Mouse (Mus musculus): ENCODE measurements around the gene Gosr2. TPM values are rescaled to one million over a fixed set of nuclear protein-coding genes. Genes with fewer than 3 reads are reported as not detected.

Gene Gosr2
- polyA plus RNA-seq, 1 experiment from 2014 or later = 87.7 TPM

GRCm38 (mm10) chr11:103719436-103719835, 21.7 kb upstream of the Gosr2 start:
- Histone ChIP-seq H3K4me1 (peaks cover 5% of the 10 kb centered on the region; the same call in 1 of the 2 replicates), H3K36me3 (no peaks in the 10 kb centered on the region), H3K9me3 (no peaks in the 10 kb centered on the region), H3K27ac (no peak overlapping the region), H3K9ac (no peak overlapping the region), H3K4me2 (no peak overlapping the region), H3K4me3 (no peak overlapping the region), H3K27me3 (no peaks in the 10 kb centered on the region)
- ATAC-seq (ENCODE audit: borderline replicate concordance, extremely low read depth, low FRiP score, low TSS enrichment) = no peak
- WGBS = 71% methylated on average over 5 of the region's 5 CpGs

DNA sequence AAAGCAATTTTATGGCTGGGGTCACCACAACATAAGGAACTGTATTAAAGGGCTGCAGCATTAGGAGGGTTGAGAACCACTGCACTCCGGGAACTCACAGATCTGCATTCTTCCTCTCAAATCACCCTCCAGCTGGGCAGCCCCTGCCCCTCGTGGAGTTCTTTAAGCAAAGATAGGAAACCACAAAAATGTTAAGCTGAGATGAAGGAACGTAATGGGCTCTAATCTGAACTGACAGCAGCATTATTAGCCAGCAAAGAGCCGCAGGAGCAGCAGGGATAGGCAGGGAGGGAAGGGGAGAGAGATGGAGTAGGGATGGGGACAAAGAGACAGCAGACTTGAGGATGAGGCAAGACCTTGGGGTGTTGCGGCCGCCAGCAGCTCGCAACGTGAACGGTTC, 19.3 kb upstream of the Gosr2 start:
- Histone ChIP-seq H3K4me1 (peaks cover 5% of the 10 kb centered on the region; the same call in 1 of the 2 replicates), H3K9me3 (no peaks in the 10 kb centered on the region), H3K4me3 (no peak overlapping the region), H3K9ac (no peak overlapping the region), H3K27ac (no peak overlapping the region), H3K36me3 (no peaks in the 10 kb centered on the region), H3K27me3 (no peaks in the 10 kb centered on the region), H3K4me2 (no peak overlapping the region)
- WGBS = 50% methylated on average over 9 of the region's 9 CpGs
- no peak for ATAC-seq (ENCODE audit: borderline replicate concordance, extremely low read depth, low FRiP score, low TSS enrichment)

DNA sequence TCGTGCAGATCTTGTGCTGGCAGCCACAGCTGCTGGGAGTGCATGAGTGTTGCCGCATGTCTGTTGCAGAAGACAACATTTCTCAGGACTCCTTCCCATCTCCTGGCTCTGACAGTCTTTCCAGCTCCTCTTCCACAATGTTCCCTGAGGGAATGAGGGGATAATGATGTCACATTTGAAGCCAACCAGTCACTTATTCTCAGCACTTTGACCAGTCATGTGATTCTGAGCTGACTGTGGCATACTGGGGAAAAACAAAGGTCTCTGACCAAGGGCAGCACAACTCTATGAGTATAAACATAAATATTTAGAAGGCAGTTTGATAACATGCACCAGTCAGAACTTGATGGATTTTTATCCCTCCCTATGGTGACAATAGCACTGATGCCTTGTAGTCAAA, 16.4 kb upstream of the Gosr2 start:
- no peaks in the 10 kb centered on the region for H3K9me3 ChIP-seq
- WGBS = 81% methylated on average over 2 of the region's 2 CpGs

GRCm38 (mm10) chr11:103711851-103712587, 14.3 kb upstream of the Gosr2 start:
- H3K9me3 ChIP-seq = no peaks in the 10 kb centered on the region

More for the DNA sequence above, 16.4 kb upstream of the Gosr2 start:
- no peak for ATAC-seq (ENCODE audit: borderline replicate concordance, extremely low read depth, low FRiP score, low TSS enrichment)
- H3K4me3 ChIP-seq = no peak overlapping the region
- no peak overlapping the region for H3K4me2 ChIP-seq
- H3K9ac ChIP-seq = no peak overlapping the region
- no peaks in the 10 kb centered on the region for H3K36me3 ChIP-seq
- no peak overlapping the region for H3K27ac ChIP-seq
- H3K27me3 ChIP-seq = no peaks in the 10 kb centered on the region
- H3K4me1 ChIP-seq = no peaks in the 10 kb centered on the region

DNA sequence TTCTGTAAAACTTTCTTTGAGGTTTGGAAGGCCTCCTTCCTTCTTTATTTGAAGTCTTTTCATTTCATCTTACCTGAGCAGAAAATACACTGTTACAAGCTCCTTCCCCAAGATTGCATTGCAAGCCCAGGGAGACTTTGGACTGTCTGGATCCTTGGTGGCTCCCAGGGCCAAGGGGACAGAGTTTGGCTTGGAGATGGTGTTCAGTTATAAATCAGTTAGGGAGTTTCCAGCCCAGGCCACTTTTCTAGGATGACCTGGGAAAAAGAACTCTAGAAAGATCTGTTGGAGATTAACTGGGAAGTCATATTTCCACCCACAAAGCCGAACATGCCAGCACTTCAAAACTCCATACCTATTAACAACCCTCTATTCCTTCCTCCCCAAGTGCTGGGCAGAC, 12.3 kb upstream of the Gosr2 start:
- WGBS = 69% methylated on average over 1 of the region's 1 CpGs

More at GRCm38 (mm10) chr11:103711851-103712587, 14.3 kb upstream of the Gosr2 start:
- 43% methylated on average over 28 of the region's 28 CpGs for WGBS
- H3K4me2 ChIP-seq = no peak overlapping the region
- H3K27ac ChIP-seq = no peak overlapping the region
- H3K27me3 ChIP-seq = no peaks in the 10 kb centered on the region
- no peak for ATAC-seq (ENCODE audit: borderline replicate concordance, extremely low read depth, low FRiP score, low TSS enrichment)
- H3K4me3 ChIP-seq = no peak overlapping the region
- no peak overlapping the region for H3K9ac ChIP-seq
- no peaks in the 10 kb centered on the region for H3K4me1 ChIP-seq
- no peaks in the 10 kb centered on the region for H3K36me3 ChIP-seq

DNA sequence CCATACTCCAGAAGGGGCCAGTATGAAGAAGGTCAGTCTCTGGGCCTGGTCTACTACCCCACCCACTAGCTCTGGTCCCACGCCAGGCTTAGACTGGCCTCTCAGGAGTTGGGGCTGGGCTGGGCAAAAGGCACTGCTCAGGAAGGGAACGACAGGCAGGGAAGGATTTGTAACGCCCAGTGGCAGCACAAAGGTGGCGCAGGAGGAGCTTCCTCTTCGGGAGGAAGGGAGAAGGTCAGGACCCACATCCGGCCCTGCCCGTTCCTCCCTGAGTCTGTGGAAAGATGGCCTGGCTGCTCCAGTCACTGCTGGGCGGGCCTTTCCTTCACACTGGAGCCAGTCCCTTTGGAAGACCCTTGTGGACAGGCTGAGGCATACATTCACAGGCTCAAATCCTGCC, 9.3 kb upstream of the Gosr2 start:
- H3K9ac ChIP-seq = no peak overlapping the region
- no peak overlapping the region for H3K4me3 ChIP-seq
- no peak overlapping the region for H3K4me2 ChIP-seq
- H3K27me3 ChIP-seq = no peaks in the 10 kb centered on the region
- peak; percentile 35; the same call in 1 of the 2 replicates for ATAC-seq (ENCODE audit: borderline replicate concordance, extremely low read depth, low FRiP score, low TSS enrichment)
- WGBS = 33% methylated on average over 8 of the region's 8 CpGs
- no peaks in the 10 kb centered on the region for H3K36me3 ChIP-seq
- no peaks in the 10 kb centered on the region for H3K4me1 ChIP-seq
- H3K27ac ChIP-seq = 0 out of 2 replicates have a peak overlapping the region, but pooled peaks have one; percentile 6
- no peaks in the 10 kb centered on the region for H3K9me3 ChIP-seq

More for the DNA sequence above, 12.3 kb upstream of the Gosr2 start:
- no peaks in the 10 kb centered on the region for H3K9me3 ChIP-seq
- H3K9ac ChIP-seq = no peak overlapping the region
- H3K4me1 ChIP-seq = no peaks in the 10 kb centered on the region
- no peaks in the 10 kb centered on the region for H3K27me3 ChIP-seq
- no peak overlapping the region for H3K27ac ChIP-seq
- no peak overlapping the region for H3K4me3 ChIP-seq
- no peak for ATAC-seq (ENCODE audit: borderline replicate concordance, extremely low read depth, low FRiP score, low TSS enrichment)
- H3K4me2 ChIP-seq = no peak overlapping the region
- no peaks in the 10 kb centered on the region for H3K36me3 ChIP-seq

- Histone ChIP-seq H3K27ac (peak overlapping the region; percentile 97), H3K27me3 (no peaks in the 10 kb centered on the region), H3K4me2 (peak overlapping the region; percentile 64), H3K36me3 (0 out of 2 replicates have a peak, but pooled peaks cover 3% of the 10 kb centered on the region), H3K9ac (peak overlapping the region; percentile 84), H3K4me3 (peak overlapping the region; percentile 84), H3K4me1 (0 out of 2 replicates have a peak, but pooled peaks cover 9% of the 10 kb centered on the region), H3K9me3 (no peaks in the 10 kb centered on the region)
- ATAC-seq (ENCODE audit: borderline replicate concordance, extremely low read depth, low FRiP score, low TSS enrichment) = no peak
- WGBS = 72% methylated on average over 2 of the region's 2 CpGs
Observed at GRCm38 (mm10) chr11:103698226-103698625, 528 bp upstream of the Gosr2 start.

GRCm38 (mm10) chr11:103696851-103697564, 690 bp downstream of the Gosr2 start:
- Histone ChIP-seq H3K27me3 (no peaks in the 10 kb centered on the region), H3K36me3 (0 out of 2 replicates have a peak, but pooled peaks cover 3% of the 10 kb centered on the region), H3K4me1 (0 out of 2 replicates have a peak, but pooled peaks cover 9% of the 10 kb centered on the region), H3K4me2 (peak overlapping the region; percentile 64), H3K4me3 (peak overlapping the region; percentile 84), H3K27ac (peak overlapping the region; percentile 97), H3K9me3 (no peaks in the 10 kb centered on the region), H3K9ac (peak overlapping the region; percentile 84)
- under 1% methylated on average over 18 of the region's 18 CpGs for WGBS
- ATAC-seq (ENCODE audit: borderline replicate concordance, extremely low read depth, low FRiP score, low TSS enrichment) = peak; percentile 43; the same call in 1 of the 2 replicates

- 65% methylated on average over 1 of the region's 1 CpGs for WGBS
- H3K27ac ChIP-seq = no peak overlapping the region
- H3K36me3 ChIP-seq = 0 out of 2 replicates have a peak, but pooled peaks cover 5% of the 10 kb centered on the region
- 0 out of 2 replicates have a peak, but pooled peaks cover 7% of the 10 kb centered on the region for H3K4me1 ChIP-seq
- H3K4me2 ChIP-seq = no peak overlapping the region
- H3K9ac ChIP-seq = no peak overlapping the region
- no peak overlapping the region for H3K4me3 ChIP-seq
- H3K9me3 ChIP-seq = no peaks in the 10 kb centered on the region
- H3K27me3 ChIP-seq = no peaks in the 10 kb centered on the region
- no peak for ATAC-seq (ENCODE audit: borderline replicate concordance, extremely low read depth, low FRiP score, low TSS enrichment)
Observed at GRCm38 (mm10) chr11:103693241-103693640, 4.5 kb downstream of the Gosr2 start.

- Histone ChIP-seq H3K4me1 (no peaks in the 10 kb centered on the region), H3K9ac (no peak overlapping the region), H3K9me3 (no peaks in the 10 kb centered on the region), H3K27ac (no peak overlapping the region), H3K4me3 (no peak overlapping the region), H3K4me2 (no peak overlapping the region), H3K36me3 (peaks cover 24% of the 10 kb centered on the region), H3K27me3 (no peaks in the 10 kb centered on the region)
- ATAC-seq (ENCODE audit: borderline replicate concordance, extremely low read depth, low FRiP score, low TSS enrichment) = no peak
- 70% methylated on average over 1 of the region's 1 CpGs for WGBS
Observed at GRCm38 (mm10) chr11:103691036-103691435, 6.7 kb downstream of the Gosr2 start.

GRCm38 (mm10) chr11:103688980-103689378, 8.7 kb downstream of the Gosr2 start:
- H3K9ac ChIP-seq = no peak overlapping the region
- peaks cover 41% of the 10 kb centered on the region for H3K36me3 ChIP-seq
- H3K9me3 ChIP-seq = no peaks in the 10 kb centered on the region
- no peaks in the 10 kb centered on the region for H3K4me1 ChIP-seq
- H3K4me3 ChIP-seq = no peak overlapping the region
- no peak overlapping the region for H3K27ac ChIP-seq
- no peak overlapping the region for H3K4me2 ChIP-seq
- H3K27me3 ChIP-seq = no peaks in the 10 kb centered on the region
- 47% methylated on average over 3 of the region's 3 CpGs for WGBS
- ATAC-seq (ENCODE audit: borderline replicate concordance, extremely low read depth, low FRiP score, low TSS enrichment) = no peak

All from lung, embryonic 15.5 days (tissue).